Mouse (Mus musculus) cerebellum, postnatal 4 days (tissue): ENCODE measurements at regions not wholly inside any gene's neighbourhood (a gene's known extent, or its start where the extent isn't known, plus 50 kb on each side); places are given as distances from the start of the nearest gene placed in this dataset.

Experiments
- DNase-seq, 2 experiments: peaks; one replicate each; pipeline ENCODE4 v3.0.0; 2022; ENCODE audit warnings: low spot score in 2 of 2, mixed read lengths in 1 of 2

DNA sequence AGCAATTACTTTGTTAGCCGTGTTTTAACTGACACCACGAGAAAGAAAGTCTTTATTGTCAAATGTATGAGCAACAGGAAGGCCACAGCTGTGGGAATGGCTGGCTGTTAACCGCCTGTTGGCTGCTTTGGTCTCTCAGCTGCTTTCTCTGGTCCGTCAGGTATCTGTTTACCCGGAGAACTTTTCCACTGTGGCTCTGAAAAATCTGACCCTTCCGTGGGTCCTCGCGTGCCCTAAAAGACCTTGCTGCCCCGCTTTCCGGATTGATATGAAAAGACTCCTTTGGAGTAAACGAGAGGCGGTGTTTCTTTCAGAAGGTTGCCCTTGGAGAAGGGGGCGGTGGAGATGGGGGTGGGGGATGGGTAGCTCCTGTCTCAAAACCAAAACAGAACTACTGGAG, 75.9 kb downstream of the Sox14 start:
- no peak for DNase-seq

DNA sequence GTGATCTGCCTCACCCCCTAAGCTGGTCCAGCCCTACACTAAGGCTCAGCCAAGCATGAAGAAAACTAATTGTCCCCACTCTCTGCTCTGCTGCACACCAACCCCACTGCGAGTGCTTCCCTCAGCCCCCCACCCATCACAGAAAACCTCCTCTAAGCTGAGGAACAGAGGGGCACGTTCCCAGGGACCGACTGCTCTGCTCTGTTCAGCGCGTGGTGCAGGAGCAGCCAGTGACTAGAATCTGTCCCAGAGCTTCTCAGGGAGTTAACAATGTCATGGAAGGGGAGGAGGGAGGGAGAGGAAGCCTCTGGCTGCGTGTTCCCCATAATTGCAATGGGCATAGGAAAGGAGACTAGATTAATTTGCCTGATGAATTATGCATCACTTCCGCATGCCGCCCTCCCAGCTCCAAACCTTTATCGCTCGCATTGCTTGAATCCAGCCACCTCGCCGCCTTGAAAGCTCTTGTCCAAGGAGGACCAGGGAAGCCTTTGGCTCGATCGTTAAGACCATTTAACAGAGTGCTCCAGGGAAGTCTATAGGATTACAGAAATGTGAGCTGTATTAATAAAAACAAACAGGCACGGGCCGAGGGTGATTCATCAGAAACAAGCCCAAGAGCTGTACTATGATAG, 76.5 kb downstream of the Sox14 start:
- peak in 1 of 2 experiments; percentile 8 for DNase-seq

DNA sequence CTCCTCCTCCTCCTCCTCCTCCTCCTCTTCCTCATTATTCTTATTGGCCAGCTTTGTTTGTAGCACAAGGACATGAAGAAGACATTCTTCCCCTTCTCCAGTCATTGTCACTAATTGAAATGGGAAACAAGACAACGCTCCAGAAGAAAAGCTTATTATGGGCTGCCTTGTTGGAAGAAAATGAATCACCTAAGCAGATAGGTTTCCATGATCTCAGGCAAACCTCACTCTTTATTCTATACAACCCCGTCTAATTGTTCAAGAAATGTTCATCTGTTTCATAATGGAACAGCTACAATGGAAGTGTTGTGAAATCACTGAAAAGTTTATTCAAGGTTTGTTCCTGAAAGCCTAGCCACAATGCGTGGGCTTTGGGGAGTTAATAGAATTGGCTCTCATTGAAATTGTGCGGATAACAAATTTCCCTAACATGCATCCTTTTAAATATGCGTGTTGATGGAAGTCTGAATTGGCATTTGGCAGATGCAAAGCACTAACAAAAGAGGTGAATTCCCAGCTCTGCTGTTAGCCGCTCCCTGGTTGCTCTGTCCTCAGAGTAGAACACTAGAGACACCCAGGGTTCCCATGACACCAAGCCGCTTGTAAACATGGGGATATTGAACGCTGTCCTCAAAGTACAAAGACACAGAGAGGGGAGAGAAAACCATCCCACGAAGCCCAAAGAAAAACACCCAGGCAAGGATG, 78.8 kb downstream of the Sox14 start:
- no peak for DNase-seq

DNA sequence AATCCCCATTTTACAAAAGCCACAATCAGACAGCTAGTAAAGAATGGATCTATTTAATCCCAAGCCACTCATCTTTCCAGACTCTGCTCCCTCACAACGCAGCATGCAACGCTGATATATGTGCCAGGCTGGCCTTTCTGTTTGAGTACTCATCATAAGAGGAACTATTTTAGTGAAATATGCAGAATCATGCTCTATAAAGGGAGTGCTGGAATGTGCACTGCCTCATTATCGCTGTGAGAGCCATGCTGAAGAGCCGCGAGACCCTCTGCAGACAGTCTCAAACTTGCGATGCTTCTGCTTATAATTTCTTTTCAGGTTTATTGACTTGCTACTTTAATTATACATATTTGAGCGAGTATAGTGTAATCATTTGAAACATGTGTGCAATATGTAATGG, 75.6 kb upstream of the Cldn18 start:
- no peak for DNase-seq

DNA sequence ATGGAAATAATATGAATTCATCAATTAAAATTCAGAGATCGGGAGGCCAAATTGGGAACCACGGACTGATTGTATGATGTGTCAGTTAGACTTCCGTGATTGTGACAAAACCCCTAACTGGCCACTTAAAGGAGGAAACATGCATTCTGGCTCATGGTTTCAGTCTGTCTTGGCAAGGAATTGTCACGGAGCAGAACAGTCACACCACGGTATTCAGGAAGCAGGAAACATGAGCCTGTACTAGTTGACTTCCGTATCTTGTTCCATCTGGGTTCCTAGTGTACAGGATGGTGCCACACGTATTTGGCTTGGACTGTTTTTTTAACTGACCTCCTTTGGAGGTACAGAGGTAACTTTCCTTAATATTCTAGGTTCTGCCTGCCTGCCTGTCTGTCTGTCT, 69.8 kb upstream of the Cldn18 start:
- DNase-seq = no peak

DNA sequence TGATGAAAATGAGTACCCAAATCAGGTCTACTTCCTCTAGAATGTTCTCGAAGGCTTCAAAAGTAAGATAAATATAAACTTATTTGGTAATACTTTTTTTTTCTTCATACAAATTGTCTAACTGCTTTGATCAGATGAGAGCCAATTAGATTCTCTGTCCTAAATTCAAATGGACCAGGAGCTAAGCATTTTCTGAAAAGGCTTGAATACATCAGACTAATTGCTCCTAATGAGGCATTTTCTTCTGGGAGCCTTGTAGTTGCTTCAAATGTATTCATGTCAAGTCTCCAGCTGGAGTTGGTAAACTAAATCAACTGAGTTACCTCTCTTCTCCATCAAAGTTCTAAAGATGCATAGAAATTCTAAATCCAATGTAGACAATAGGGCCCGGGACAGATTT, 66.1 kb upstream of the Cldn18 start:
- DNase-seq = no peak

DNA sequence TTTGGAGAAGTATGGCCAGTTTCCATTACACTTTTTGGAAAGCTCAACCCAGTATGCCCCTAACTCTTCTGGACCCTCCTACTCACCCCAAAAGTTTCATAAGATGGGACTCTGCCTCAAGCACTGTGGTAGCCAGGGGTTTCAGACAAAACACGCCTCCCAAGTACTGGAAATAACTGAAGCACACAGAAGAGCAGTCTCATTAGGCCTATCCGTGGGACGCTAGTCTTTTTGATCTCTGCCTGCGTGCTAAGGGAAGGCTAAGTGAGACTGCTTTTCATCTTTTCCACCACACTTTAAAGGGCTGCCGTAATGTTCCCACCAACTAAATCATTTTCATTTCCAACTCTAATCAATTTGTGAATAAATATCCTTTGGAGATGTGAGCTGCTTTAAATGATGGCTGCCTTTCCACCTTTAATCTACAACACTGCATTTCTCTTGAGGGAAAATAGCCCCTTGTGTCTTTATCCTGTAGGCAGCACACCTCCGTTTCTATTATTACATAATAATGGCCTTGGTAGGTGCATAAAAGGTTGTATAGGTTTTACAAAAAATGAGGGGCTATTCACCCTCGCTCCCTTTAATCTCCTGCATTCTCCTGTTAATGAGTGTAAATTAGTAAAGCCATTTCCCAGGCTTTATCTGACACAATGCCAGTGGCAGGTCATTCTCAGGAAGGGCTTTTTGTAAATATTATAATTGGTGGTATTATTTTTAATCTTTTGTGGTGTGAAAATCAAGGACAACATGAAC, 65.5 kb upstream of the Cldn18 start:
- no peak for DNase-seq

DNA sequence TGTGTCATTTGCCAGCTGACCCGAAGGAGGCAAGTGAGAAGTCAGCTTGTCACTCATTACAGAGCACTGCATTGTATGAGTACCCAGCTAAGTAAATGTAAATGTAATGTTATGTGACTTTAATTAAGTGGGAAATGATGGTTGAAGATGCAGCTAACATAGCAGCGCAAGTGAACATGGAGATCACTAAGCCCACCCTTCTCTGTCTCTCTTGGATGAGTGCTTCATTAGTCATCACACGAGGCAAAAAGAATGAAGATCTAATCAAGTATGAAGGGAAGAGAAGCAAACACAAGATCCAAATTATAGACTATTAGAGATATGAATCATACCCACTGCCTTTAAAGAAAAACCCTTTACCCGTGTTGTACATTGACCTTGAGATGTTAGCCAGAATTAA, 61.8 kb upstream of the Cldn18 start:
- no peak for DNase-seq

DNA sequence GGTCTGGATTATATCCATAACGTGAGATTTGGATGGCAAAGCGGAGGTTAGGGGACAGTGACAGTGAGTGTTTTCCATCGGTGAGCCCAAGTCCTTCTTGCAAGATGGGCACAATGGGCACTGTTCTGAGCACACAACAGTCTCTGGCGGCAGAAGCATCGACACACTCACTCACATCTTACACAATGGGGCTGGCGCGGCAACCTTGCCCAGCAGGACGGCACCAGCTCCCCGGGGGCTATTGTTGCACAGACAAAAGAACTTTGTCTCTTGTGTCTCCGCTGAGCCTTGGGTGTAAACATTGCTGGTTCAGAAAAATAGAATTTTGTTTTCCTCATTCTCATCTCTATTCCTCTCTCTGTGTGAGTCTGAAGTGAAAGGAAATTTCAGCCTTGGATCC, 53.6 kb upstream of the Cldn18 start:
- no peak for DNase-seq
